ENCODE assay signal across 7 mouse cellular contexts in genomic region chr5:125270587-125271130, GRCm38 (mm10).
A peak's percentile ranks its signal among the peaks of the same experiment; 100 is the strongest.
DNase-seq lines count a peak whose midpoint lies in the region; ATAC-seq and TF ChIP-seq lines count a peak whose summit lies in the region.

No protein-coding gene starts in this region.

- peak; percentile 95 for TF ChIP-seq CTCF in layer of hippocampus, adult 2 months (conservative IDR thresholded peaks at IDR 0.05)

- DNase-seq in MN1 (ENCODE audit: low spot score): peak; percentile 88
- DNase-seq in cerebellum, postnatal 14 days: peak; percentile 82 to 86
- peak; percentile 65 to 76 for DNase-seq in gastrocnemius, postnatal 4 days (ENCODE audit: low spot score in 2 of 2)
- peak; percentile 59 to 68 for DNase-seq in layer of hippocampus, adult 2 months (ENCODE audit: low spot score in 2 of 2)
- DNase-seq in lung, postnatal 36 days: peak; percentile 78
- DNase-seq in skeletal muscle tissue, adult 2 months (ENCODE audit: low read depth, low spot score): peak; percentile 81

- H3K27ac ChIP-seq in layer of hippocampus, adult 2 months: no peak overlapping the region

- H3K4me3 ChIP-seq in layer of hippocampus, adult 2 months: no peak overlapping the region

- ATAC-seq in CD4-positive, CD25-positive, alpha-beta regulatory T cell, adult 4 months: peak; percentile 78
